Mouse (Mus musculus): ENCODE results near the gene Rasgrp2. TPM values are rescaled to one million over a fixed set of nuclear protein-coding genes. Genes with fewer than 3 reads are reported as not detected.

The Rasgrp2 gene
- polyA plus RNA-seq, 1 experiment from 2014 or later: 105 TPM

GRCm38 (mm10) chr19:6377327-6378040 lies 21.7 kb upstream of the Rasgrp2 start:
- H3K9ac ChIP-seq (ENCODE audit: low read depth, low read length): no peak overlapping the region
- DNase-seq (ENCODE audit: low spot score) (no peak), ATAC-seq (replicated peaks; ENCODE audit: low FRiP score) (no peak)
- WGBS: 84% methylated on average over 11 of the region's 11 CpGs
- H3K36me3 ChIP-seq (ENCODE audit: control insufficient read depth, insufficient read depth, low read length): peaks cover 58% of the 10 kb centered on the region
- no peak overlapping the region for H3K4me3 ChIP-seq (ENCODE audit: low read depth, low read length)
- no peaks in the 10 kb centered on the region for H3K27me3 ChIP-seq (replicated peaks; ENCODE audit: control insufficient read depth, insufficient read depth, low read length)
- H3K4me1 ChIP-seq (replicated peaks; ENCODE audit: control insufficient read depth, insufficient read depth, low read length): no peaks in the 10 kb centered on the region; the same call in 1 of the 2 replicates
- no peak overlapping the region for H3K27ac ChIP-seq (ENCODE audit: low read depth, low read length)
- H3K4me2 ChIP-seq: no peak overlapping the region
- no peaks in the 10 kb centered on the region for H3K9me3 ChIP-seq (ENCODE audit: control insufficient read depth, low read length)

DNA sequence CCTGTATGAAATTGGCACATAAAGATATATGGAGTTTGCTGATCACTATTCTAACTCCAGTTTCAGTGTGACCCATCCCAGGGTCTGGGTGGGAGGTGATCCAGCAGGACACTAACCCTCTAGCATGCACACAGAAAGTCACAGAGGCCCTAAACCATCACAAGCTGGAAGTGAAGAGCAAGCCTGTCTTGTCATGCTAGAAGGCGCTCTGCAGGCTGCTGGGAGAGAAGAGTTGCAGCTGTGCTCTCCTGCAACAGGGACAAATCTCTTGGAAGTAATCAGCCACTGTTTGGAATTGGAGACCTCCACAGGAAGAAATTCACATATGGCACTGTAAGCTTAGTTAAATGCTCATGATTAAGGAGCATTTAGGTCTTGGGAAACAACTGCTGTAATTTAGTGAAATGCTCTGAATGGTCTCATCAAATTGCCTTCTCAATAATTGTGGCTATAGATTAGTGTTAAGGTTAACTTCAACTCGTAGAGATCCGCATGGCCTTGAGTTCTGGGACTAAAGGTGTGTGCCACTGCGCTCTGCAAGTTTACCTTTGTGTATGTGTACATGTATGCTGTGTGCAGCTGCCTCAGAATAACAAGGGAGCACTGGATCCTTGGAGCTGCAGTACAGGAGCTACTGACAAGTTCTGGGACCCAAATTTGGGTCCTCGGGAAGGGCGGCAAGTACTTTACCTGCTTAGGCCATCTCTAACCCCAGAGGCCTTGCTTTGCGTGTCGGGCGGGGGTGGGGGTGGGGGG lies 18.6 kb upstream of the Rasgrp2 start:
- DNase-seq (ENCODE audit: low spot score) (no peak), ATAC-seq (replicated peaks; ENCODE audit: low FRiP score) (no peak)
- Histone ChIP-seq H3K4me1 (replicated peaks; ENCODE audit: control insufficient read depth, insufficient read depth, low read length) (peaks cover 15% of the 10 kb centered on the region), H3K9me3 (ENCODE audit: control insufficient read depth, low read length) (no peaks in the 10 kb centered on the region), H3K4me2 (no peak overlapping the region), H3K9ac (ENCODE audit: low read depth, low read length) (no peak overlapping the region), H3K36me3 (ENCODE audit: control insufficient read depth, insufficient read depth, low read length) (peaks cover 29% of the 10 kb centered on the region), H3K4me3 (ENCODE audit: low read depth, low read length) (no peak overlapping the region), H3K27me3 (replicated peaks; ENCODE audit: control insufficient read depth, insufficient read depth, low read length) (no peaks in the 10 kb centered on the region), H3K27ac (ENCODE audit: low read depth, low read length) (no peak overlapping the region)
- 88% methylated on average over 9 of the region's 9 CpGs for WGBS

- 92% methylated on average over 5 of the region's 5 CpGs for WGBS
- Histone ChIP-seq H3K27ac (ENCODE audit: low read depth, low read length) (no peak overlapping the region; the same call in 1 of the 2 replicates), H3K9ac (ENCODE audit: low read depth, low read length) (no peak overlapping the region), H3K36me3 (ENCODE audit: control insufficient read depth, insufficient read depth, low read length) (peaks cover 23% of the 10 kb centered on the region), H3K4me1 (replicated peaks; ENCODE audit: control insufficient read depth, insufficient read depth, low read length) (peaks cover 15% of the 10 kb centered on the region), H3K27me3 (replicated peaks; ENCODE audit: control insufficient read depth, insufficient read depth, low read length) (no peaks in the 10 kb centered on the region), H3K4me2 (no peak overlapping the region), H3K9me3 (ENCODE audit: control insufficient read depth, low read length) (no peaks in the 10 kb centered on the region), H3K4me3 (ENCODE audit: low read depth, low read length) (no peak overlapping the region)
- DNase-seq (ENCODE audit: low spot score) (no peak), ATAC-seq (replicated peaks; ENCODE audit: low FRiP score) (no peak)
Observed at GRCm38 (mm10) chr19:6381238-6381637, 17.9 kb upstream of the Rasgrp2 start.

GRCm38 (mm10) chr19:6382323-6382924 lies 16.7 kb upstream of the Rasgrp2 start:
- no peaks in the 10 kb centered on the region for H3K27me3 ChIP-seq (replicated peaks; ENCODE audit: control insufficient read depth, insufficient read depth, low read length)
- H3K9ac ChIP-seq (ENCODE audit: low read depth, low read length): no peak overlapping the region
- ATAC-seq (replicated peaks; ENCODE audit: low FRiP score) (no peak), DNase-seq (ENCODE audit: low spot score) (no peak)
- H3K4me3 ChIP-seq (ENCODE audit: low read depth, low read length): no peak overlapping the region
- H3K4me1 ChIP-seq (replicated peaks; ENCODE audit: control insufficient read depth, insufficient read depth, low read length): peaks cover 15% of the 10 kb centered on the region
- no peak overlapping the region for H3K27ac ChIP-seq (ENCODE audit: low read depth, low read length)
- 58% methylated on average over 4 of the region's 4 CpGs for WGBS
- peaks cover 12% of the 10 kb centered on the region for H3K36me3 ChIP-seq (ENCODE audit: control insufficient read depth, insufficient read depth, low read length)
- H3K9me3 ChIP-seq (ENCODE audit: control insufficient read depth, low read length): no peaks in the 10 kb centered on the region
- H3K4me2 ChIP-seq: no peak overlapping the region

GRCm38 (mm10) chr19:6383470-6383869 lies 15.7 kb upstream of the Rasgrp2 start:
- H3K4me3 ChIP-seq (ENCODE audit: low read depth, low read length): no peak overlapping the region
- H3K27me3 ChIP-seq (replicated peaks; ENCODE audit: control insufficient read depth, insufficient read depth, low read length): no peaks in the 10 kb centered on the region; the same call in 1 of the 2 replicates
- peaks cover 3% of the 10 kb centered on the region; the same call in 1 of the 2 replicates for H3K36me3 ChIP-seq (ENCODE audit: control insufficient read depth, insufficient read depth, low read length)
- H3K4me1 ChIP-seq (replicated peaks; ENCODE audit: control insufficient read depth, insufficient read depth, low read length): peaks cover 15% of the 10 kb centered on the region
- H3K4me2 ChIP-seq: no peak overlapping the region
- 44% methylated on average over 5 of the region's 5 CpGs for WGBS
- no peak overlapping the region for H3K27ac ChIP-seq (ENCODE audit: low read depth, low read length)
- ATAC-seq (replicated peaks; ENCODE audit: low FRiP score) (no peak), DNase-seq (ENCODE audit: low spot score) (no peak)
- H3K9ac ChIP-seq (ENCODE audit: low read depth, low read length): no peak overlapping the region
- no peaks in the 10 kb centered on the region for H3K9me3 ChIP-seq (ENCODE audit: control insufficient read depth, low read length)

DNA sequence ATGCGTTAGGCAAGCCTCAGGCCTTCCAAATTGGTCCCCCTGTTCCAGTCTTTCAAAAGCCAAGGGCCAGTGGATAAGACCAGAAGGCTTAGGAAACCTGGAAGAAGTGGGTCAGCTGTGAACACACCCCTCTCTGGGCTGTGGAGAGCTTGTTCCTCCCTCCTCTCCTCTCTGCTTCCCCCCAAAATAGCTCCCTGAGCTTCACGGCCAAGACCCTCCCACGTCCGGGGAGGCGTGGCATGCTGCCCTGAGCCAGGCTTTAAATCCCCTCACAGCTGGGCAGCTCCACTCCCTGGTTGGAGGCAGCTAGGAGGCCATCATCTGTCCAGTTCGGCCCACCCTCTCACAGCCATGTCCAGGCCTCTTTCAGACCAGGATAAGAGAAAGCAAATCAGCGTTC lies 15.0 kb upstream of the Rasgrp2 start, which contains the start of gene Pygm:
Gene Pygm (plus strand): TSS at position 272 of the 400 bp plus-strand sequence.
- no peaks in the 10 kb centered on the region for H3K36me3 ChIP-seq (ENCODE audit: control insufficient read depth, insufficient read depth, low read length)
- no peak within 1 kb of the TSS for H3K4me3 ChIP-seq (ENCODE audit: low read depth, low read length)
- DNase-seq (ENCODE audit: low spot score) (no peak), ATAC-seq (replicated peaks; ENCODE audit: low FRiP score) (no peak)
- WGBS: 20% methylated on average over 7 of the region's 7 CpGs
- H3K4me2 ChIP-seq: no peak within 1 kb of the TSS; the same call in 1 of the 2 replicates
- peaks cover 17% of the 10 kb centered on the region for H3K4me1 ChIP-seq (replicated peaks; ENCODE audit: control insufficient read depth, insufficient read depth, low read length)
- no peak within 1 kb of the TSS; the same call in 1 of the 2 replicates for H3K27ac ChIP-seq (ENCODE audit: low read depth, low read length)
- H3K9ac ChIP-seq (ENCODE audit: low read depth, low read length): no peak within 1 kb of the TSS
- H3K9me3 ChIP-seq (ENCODE audit: control insufficient read depth, low read length): no peaks in the 10 kb centered on the region
- peaks cover 2% of the 10 kb centered on the region; the same call in 1 of the 2 replicates for H3K27me3 ChIP-seq (replicated peaks; ENCODE audit: control insufficient read depth, insufficient read depth, low read length)

- peaks cover 22% of the 10 kb centered on the region for H3K4me1 ChIP-seq (replicated peaks; ENCODE audit: control insufficient read depth, insufficient read depth, low read length)
- WGBS: 71% methylated on average over 11 of the region's 11 CpGs
- H3K9ac ChIP-seq (ENCODE audit: low read depth, low read length): no peak overlapping the region
- no peak overlapping the region for H3K4me3 ChIP-seq (ENCODE audit: low read depth, low read length)
- H3K4me2 ChIP-seq: no peak overlapping the region; the same call in 1 of the 2 replicates
- DNase-seq (ENCODE audit: low spot score): no peak
- H3K36me3 ChIP-seq (ENCODE audit: control insufficient read depth, insufficient read depth, low read length): no peaks in the 10 kb centered on the region
- ATAC-seq (replicated peaks; ENCODE audit: low FRiP score): no peak
- H3K27ac ChIP-seq (ENCODE audit: low read depth, low read length): no peak overlapping the region
- peaks cover 2% of the 10 kb centered on the region; the same call in 1 of the 2 replicates for H3K27me3 ChIP-seq (replicated peaks; ENCODE audit: control insufficient read depth, insufficient read depth, low read length)
- H3K9me3 ChIP-seq (ENCODE audit: control insufficient read depth, low read length): no peaks in the 10 kb centered on the region
Observed at GRCm38 (mm10) chr19:6384954-6385353, 14.2 kb upstream of the Rasgrp2 start.

GRCm38 (mm10) chr19:6385419-6385818 lies 13.7 kb upstream of the Rasgrp2 start:
- WGBS: 81% methylated on average over 5 of the region's 5 CpGs
- Histone ChIP-seq H3K4me3 (ENCODE audit: low read depth, low read length) (no peak overlapping the region), H3K27ac (ENCODE audit: low read depth, low read length) (no peak overlapping the region), H3K4me1 (replicated peaks; ENCODE audit: control insufficient read depth, insufficient read depth, low read length) (peaks cover 22% of the 10 kb centered on the region), H3K36me3 (ENCODE audit: control insufficient read depth, insufficient read depth, low read length) (no peaks in the 10 kb centered on the region), H3K27me3 (replicated peaks; ENCODE audit: control insufficient read depth, insufficient read depth, low read length) (peaks cover 2% of the 10 kb centered on the region; the same call in 1 of the 2 replicates), H3K4me2 (no peak overlapping the region), H3K9me3 (ENCODE audit: control insufficient read depth, low read length) (no peaks in the 10 kb centered on the region), H3K9ac (ENCODE audit: low read depth, low read length) (no peak overlapping the region)
- DNase-seq (ENCODE audit: low spot score) (no peak), ATAC-seq (replicated peaks; ENCODE audit: low FRiP score) (no peak)

Measured in liver, embryonic 11.5 days (tissue).